Mouse (Mus musculus): ENCODE results near the gene Tuba3a. TPM values are rescaled to one million over a fixed set of nuclear protein-coding genes. Genes with fewer than 3 reads are reported as not detected.
"Not testable (repeated sequence)": the region's sequence is repeated elsewhere in the genome, so short reads cannot be mapped to it uniquely, and the experiment has no call there.

Gene Tuba3a
- total RNA-seq, 4 experiments from 2014 or later = not detected

GRCm38 (mm10) chr6:125307091-125307490 is 21.2 kb upstream of the Tuba3a start:
- DNase-seq (ENCODE audit: low spot score in 2 of 2) = no peak

GRCm38 (mm10) chr6:125305465-125305864 is 19.6 kb upstream of the Tuba3a start:
- DNase-seq (ENCODE audit: low spot score in 2 of 2) = no peak

DNA sequence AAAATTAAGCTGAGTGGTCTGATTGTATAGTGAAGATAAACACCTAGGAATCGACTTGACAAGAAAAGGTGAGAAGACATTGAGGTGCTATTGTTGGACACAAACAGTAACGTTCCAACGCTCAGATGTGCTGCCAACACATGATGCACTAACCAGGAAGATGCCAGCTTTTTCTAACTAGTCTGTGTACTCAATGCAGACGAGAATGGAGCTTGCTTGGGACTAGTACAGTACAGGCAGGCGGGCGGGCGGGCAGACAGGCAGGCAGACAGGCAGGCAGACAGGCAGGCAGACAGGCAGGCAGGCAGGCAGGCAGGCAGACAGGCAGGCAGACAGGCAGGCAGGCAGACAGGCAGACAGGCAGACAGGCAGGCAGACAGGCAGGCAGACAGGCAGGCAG is 18.6 kb upstream of the Tuba3a start:
- DNase-seq (ENCODE audit: low spot score in 2 of 2) = not testable (repeated sequence)

- DNase-seq (ENCODE audit: low spot score in 2 of 2) = no peak
Observed at GRCm38 (mm10) chr6:125303242-125303641, 17.4 kb upstream of the Tuba3a start.

GRCm38 (mm10) chr6:125302231-125302982 is 16.6 kb upstream of the Tuba3a start:
- no peak for DNase-seq (ENCODE audit: low spot score in 2 of 2)

GRCm38 (mm10) chr6:125300982-125301381 is 15.1 kb upstream of the Tuba3a start:
- no peak for DNase-seq (ENCODE audit: low spot score in 2 of 2)

GRCm38 (mm10) chr6:125297149-125297820 is 11.4 kb upstream of the Tuba3a start:
- DNase-seq (ENCODE audit: low spot score in 2 of 2) = no peak

- no peak for DNase-seq (ENCODE audit: low spot score in 2 of 2)
Observed at GRCm38 (mm10) chr6:125294049-125294448, 8.2 kb upstream of the Tuba3a start.

- DNase-seq (ENCODE audit: low spot score in 2 of 2) = no peak
Observed at GRCm38 (mm10) chr6:125292256-125292655, 6.4 kb upstream of the Tuba3a start.

GRCm38 (mm10) chr6:125291329-125291728 is 5.5 kb upstream of the Tuba3a start:
- DNase-seq (ENCODE audit: low spot score in 2 of 2) = peak in 1 of 2 experiments; percentile 43

- DNase-seq (ENCODE audit: low spot score in 2 of 2) = no peak
Observed at GRCm38 (mm10) chr6:125288730-125289129, 2.9 kb upstream of the Tuba3a start.

DNA sequence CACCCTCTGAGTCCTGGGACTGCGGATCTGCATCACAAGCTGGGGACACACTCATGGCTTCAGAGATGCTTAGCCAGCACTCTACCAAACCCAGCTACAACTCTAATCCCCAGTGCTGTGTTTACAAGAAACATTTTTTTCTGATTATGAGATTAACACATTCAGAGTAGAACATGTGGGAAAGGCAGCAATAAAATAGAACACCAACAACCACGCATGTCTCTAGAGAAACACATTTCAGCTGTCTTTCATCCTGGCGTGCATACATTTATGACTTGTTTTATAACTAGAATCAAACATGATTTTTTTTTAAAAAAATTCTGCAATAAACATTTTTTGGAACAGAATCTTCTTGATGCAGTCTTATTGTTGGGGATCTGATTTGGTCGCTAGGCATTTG is 1.1 kb upstream of the Tuba3a start:
- no peak for DNase-seq (ENCODE audit: low spot score in 2 of 2)

- no peak for DNase-seq (ENCODE audit: low spot score in 2 of 2)
Observed at GRCm38 (mm10) chr6:125284751-125285150, 1.1 kb downstream of the Tuba3a start.

DNA sequence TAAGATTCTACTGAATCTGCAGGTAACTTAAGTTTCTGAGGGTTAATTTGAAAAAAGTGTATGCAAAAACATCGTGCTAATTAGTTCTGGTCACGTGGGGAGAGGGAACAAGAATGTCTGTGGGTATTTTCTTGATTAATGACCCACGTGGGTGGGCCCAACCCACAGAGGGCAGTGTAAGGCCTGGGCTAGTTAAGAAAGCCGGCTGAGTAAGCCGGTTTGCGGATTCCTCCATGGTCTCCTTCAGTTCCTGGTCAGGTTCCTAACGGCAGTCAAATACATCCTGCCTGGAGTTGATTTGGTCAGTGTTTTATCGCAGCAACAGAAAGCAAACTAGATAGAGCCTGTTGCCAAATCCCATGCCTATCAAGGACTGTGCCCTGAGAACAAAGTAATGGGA is 1.6 kb downstream of the Tuba3a start:
- no peak for DNase-seq (ENCODE audit: low spot score in 2 of 2)

DNA sequence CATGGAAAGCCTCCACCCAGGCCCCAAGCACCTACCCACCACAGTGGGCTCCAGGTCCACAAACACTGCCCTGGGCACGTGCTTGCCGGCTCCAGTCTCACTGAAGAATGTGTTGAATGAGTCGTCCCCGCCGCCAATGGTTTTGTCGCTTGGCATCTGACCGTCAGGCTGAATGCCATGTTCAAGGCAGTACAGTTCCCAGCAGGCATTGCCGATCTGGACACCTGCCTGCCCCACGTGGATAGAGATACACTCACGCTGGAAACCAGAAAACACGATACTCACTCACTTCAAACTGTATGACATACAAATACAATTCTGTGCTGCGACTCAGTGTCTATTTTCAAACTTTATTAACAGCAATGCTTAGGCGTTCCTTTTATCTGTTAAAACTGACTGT is 3.1 kb downstream of the Tuba3a start:
- DNase-seq (ENCODE audit: low spot score in 2 of 2) = not testable (repeated sequence)

- DNase-seq (ENCODE audit: low spot score in 2 of 2) = no peak
Observed at GRCm38 (mm10) chr6:125279729-125280128, 6.1 kb downstream of the Tuba3a start.

GRCm38 (mm10) chr6:125274841-125275563 is 10.8 kb downstream of the Tuba3a start:
- no peak for DNase-seq (ENCODE audit: low spot score in 2 of 2)

DNA sequence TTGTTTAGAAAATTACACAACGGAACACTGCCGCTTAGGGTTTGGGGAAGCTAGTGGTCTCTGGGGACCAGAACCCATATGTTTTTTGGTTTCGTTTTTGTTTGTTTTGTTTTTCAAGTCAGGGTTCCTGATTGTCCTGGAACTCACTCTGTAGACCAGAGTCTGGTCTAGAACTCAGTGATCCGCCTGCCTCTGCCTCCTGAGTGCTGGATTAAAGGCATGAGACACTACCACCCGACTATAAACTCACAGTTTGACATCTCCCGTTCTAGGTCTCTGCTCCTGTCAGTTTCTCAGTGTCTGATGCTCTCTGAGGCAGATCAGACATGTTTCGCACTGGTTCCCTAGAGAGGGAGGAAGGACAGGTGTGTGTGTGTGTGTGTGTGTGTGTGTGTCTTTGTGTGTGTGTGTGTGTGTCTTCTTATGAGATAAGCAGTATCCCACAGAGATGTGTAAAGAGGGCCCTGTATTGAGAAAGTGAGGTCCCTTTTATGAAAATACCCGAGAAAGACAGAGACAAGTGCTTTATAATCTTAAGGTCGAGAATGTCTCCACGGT is 13.5 kb downstream of the Tuba3a start:
- DNase-seq (ENCODE audit: low spot score in 2 of 2) = no peak

DNA sequence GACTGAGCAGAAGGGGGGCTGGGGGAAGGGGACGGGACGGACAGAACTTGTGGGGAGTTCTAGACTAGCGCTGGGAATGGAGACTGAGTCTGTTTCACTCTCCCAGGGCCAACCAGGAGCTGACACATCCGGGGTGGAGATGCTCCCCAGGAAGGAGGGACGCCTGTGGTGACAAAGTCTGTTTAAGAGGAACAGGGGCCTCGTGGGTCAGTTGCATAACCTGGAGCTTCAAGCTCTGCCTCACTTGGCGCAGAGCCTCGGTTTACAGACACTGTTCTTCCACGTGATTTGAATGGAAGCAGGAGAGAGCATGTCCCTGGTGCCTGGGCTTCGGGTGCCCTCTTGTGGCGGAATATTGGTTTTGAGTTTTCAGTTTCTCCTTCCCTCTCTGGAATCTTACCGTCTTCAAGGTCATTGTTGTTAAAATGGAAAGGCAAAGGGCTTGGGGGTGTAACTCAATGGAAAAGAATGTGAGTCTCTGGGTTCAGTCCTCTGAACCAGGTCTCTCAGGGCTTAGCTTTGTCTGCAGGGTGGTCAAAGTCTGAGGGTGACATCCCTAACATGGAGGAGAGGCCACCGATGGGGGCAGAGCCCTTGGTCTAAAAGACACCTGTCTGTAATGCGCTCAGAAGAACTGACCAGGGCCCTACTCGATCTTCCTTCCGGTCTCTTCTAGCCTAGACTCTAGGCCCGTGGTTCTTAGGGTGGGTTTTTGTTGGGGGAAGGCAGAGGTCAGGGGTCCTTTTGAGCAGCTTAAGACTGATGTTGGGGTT is 14.2 kb downstream of the Tuba3a start:
- peak; percentile 75 to 87 for DNase-seq (ENCODE audit: low spot score in 2 of 2)

DNA sequence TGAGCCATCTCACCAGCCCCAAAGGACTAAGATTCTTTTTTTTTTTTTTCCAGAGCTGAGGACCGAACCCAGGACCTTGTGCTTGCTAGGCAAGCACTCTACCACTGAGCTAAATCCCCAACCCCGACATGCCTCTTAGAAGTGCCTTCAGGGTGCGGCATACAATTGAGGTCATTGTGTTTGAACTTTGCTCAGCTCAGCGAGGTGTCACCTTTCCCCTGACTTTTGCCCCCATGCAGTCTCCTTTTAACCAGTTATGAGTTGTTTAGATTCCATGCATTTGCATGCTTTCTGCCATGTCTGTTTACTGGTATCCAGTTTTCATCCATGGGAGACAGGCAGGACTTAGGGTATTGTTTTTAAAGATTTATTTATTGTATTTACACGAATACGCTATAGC is 17.0 kb downstream of the Tuba3a start:
- DNase-seq (ENCODE audit: low spot score in 2 of 2) = no peak

DNA sequence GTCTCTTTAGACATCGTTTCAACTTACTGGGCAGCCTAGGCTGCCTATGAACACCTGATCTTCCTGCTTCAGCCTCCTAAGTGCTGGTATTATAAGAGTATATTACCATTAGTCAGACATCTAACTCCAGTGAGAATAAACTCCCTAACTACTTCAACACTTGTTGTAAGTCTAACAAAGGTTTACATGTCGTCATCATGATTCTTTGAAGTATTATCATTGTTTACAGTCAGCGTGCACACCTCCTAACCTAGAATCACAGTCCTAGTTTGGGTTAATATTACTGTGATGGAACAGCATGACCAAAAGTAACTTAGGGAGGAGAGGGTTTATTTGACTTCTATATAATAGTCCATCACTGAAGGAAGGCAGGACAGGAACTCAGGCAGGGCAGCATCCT is 18.4 kb downstream of the Tuba3a start:
- no peak for DNase-seq (ENCODE audit: low spot score in 2 of 2)

Data from left cerebral cortex, adult 8-10 months (tissue).